Mouse (Mus musculus): ENCODE measurements around the gene Fbxo28.

Gene Fbxo28

GRCm38 (mm10) chr1:182283231-182283630 lies 58.2 kb downstream of the Fbxo28 start:
- no peak for DNase-seq

GRCm38 (mm10) chr1:182282091-182283075 lies 59.0 kb downstream of the Fbxo28 start, which contains the start of gene Degs1:
TSS of gene Degs1 (minus strand) at chr1:182282804.
- DNase-seq: peak; percentile 94

- no peak for DNase-seq
Measured at GRCm38 (mm10) chr1:182281251-182281711, 60.1 kb downstream of the Fbxo28 start.

GRCm38 (mm10) chr1:182280577-182280976 lies 60.9 kb downstream of the Fbxo28 start:
- DNase-seq: no peak

GRCm38 (mm10) chr1:182280046-182280445 lies 61.4 kb downstream of the Fbxo28 start:
- DNase-seq: no peak

DNA sequence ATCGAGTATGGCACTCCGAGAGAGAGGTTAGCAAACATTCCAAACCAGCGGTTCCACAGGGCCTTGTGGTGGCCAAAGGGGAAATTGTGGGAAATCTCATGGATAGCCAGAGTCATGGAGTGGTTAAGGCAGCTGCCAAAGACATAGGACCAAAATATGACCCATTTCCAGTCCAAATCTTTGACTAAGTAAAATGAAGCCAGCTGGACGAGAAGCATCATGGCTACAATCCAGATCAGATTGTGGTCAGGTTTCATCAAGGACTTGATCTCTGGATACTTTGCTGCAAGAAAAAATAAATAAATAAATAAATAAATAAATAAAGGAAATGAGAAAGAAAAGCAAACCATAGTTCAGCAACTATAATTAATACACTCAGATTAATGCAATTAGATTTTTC lies 62.0 kb downstream of the Fbxo28 start:
- no peak for DNase-seq

DNA sequence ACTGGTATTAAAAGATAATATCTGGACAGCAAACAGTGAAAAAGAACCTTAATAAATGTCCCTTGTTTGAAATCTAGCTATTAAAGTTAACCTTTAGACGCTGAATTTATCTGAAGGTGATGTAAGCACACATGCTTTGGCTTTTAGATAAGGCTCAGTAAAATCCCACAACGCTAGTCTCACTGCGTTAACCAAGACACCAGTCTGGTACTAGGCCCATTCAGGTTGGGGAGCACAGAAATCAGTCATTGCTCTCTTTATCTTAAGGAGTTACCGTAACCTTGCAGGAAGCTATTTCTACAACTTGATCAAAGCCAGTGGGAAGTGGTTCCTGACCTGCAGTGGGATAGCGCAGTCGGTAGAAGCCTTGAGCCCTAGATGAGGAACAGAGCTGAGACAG lies 66.3 kb downstream of the Fbxo28 start:
- no peak for DNase-seq

DNA sequence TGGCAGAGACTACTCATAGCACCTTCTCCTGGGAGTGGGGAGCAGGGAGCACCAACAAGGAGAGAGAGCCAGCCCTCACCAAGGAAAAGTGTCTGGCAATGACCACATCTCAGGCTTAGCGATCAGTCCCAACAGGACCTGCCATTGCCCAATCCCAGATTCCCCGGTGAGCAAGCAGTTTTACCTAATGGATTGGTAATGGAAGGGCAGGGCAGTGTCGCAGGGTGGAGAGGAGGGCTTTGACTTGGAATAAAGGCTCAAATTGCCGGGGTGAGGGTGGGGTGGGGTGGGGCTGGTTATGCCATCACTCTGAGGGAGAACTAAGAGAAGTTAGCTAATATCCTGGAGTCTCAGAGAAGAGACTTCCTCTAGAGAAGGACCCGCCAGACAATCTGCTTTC lies 69.8 kb downstream of the Fbxo28 start:
- no peak for DNase-seq

DNA sequence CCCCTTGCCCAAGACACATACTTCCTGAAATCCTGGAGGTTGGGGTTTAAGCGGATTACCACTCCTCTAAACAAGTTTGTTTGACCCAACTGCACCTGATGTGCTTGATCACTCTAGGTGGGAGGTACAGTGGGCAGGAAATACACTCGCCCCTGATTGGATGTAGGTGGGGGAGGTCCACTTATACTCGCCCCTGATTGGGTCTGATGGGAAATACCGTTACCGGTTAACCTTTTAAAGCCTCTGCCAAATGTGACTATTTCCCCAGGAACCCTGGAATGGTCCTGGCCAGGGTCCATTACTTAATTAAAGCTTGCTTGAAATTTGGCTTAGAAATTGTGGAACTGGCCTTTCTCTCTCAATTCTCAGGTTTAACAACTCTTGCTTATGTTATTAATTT lies 70.3 kb downstream of the Fbxo28 start:
- no peak for DNase-seq

DNA sequence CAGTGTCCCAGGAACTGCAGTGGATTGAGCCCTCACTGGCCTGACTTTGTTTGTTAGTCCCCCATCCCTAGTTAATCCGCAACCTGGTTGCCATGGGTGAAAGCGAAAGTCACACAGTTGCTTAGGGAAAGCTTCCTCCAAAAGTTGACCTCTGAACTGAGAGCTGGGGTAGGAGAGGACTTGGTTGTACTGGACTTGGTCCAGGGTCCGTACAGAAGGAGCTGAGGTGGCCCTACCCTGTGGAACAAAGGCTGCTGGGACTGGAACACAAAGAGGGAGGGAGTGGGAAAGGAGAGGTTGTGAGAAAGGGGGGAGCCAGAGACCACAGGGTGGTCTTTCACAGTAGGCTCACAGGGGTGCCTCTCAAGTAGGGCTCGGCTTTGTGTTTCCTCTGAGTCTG lies 73.1 kb downstream of the Fbxo28 start:
- no peak for DNase-seq

GRCm38 (mm10) chr1:182266028-182266525 lies 75.4 kb downstream of the Fbxo28 start:
- DNase-seq: no peak
